Mouse (Mus musculus) lung, embryonic 15.5 days (tissue): ENCODE data around the gene Rnf32. TPM values are rescaled to one million over a fixed set of nuclear protein-coding genes. Genes with fewer than 3 reads are reported as not detected.

ENCODE experiments used
- ATAC-seq: fragments of 200-750 bp; cut with Nextera tagmentation; 2 replicates; pipeline ENCODE4 v1.8.0; 2017; ENCODE audit warnings: moderate number of reproducible peaks, borderline replicate concordance; ENCODE audit not compliant: low FRiP score, low TSS enrichment; ENCODE audit errors: extremely low read depth
- H3K27ac ChIP-seq: fragments of 300-500 bp; sonication (generic); 2 replicates; pipeline ENCODE4 v1.5.1; 2015; ENCODE audit warnings: moderate library complexity, mild to moderate bottlenecking, inconsistent platforms
- H3K27me3 ChIP-seq: fragments of 300-500 bp; sonication (generic); 2 replicates; pipeline ENCODE4 v1.6.1; 2015; ENCODE audit warnings: inconsistent platforms
- H3K36me3 ChIP-seq: fragments of 300-500 bp; sonication (generic); 2 replicates; pipeline ENCODE4 v1.6.1; 2015; ENCODE audit warnings: inconsistent platforms
- H3K4me1 ChIP-seq: fragments of 300-500 bp; sonication (generic); 2 replicates; pipeline ENCODE4 v1.6.1; 2015; ENCODE audit warnings: inconsistent platforms
- H3K4me2 ChIP-seq: fragments of 300-500 bp; sonication (generic); 2 replicates; pipeline ENCODE4 v1.6.1; 2015; ENCODE audit warnings: inconsistent platforms, mild to moderate bottlenecking, moderate library complexity
- H3K4me3 ChIP-seq: fragments of 300-500 bp; sonication (generic); 2 replicates; pipeline ENCODE4 v1.5.1; 2015; ENCODE audit warnings: mild to moderate bottlenecking, inconsistent platforms
- H3K9ac ChIP-seq: fragments of 300-500 bp; sonication (generic); 2 replicates; pipeline ENCODE4 v1.6.1; 2015; ENCODE audit warnings: inconsistent platforms
- H3K9me3 ChIP-seq: fragments of 300-500 bp; sonication (generic); 2 replicates; pipeline ENCODE4 v1.6.1; 2016; ENCODE audit warnings: inconsistent platforms
- WGBS: fragments of 180-500 bp; shearing (Covaris S2); methylation state at CpG from one replicate; pipeline ENCODE4 v1.1.7; 2015; 5-methylcytosine and 5-hydroxymethylcytosine counted together
- polyA plus RNA-seq: library from polyadenylated mRNA; unstranded; fragments of >200 nt; fragmentation: Nextera tagmentation; extraction: Ambion mirVana; gene quantifications from 2 replicates; pipeline ENCODE4 v1.2.1, GENCODE M21; 2015

Rnf32 gene
- polyA plus RNA-seq, 1 experiment from 2014 or later = 5.7 TPM

GRCm38 (mm10) chr5:29205690-29206089, 9.9 kb downstream of the Rnf32 start:
- ATAC-seq = no peak
- WGBS = 59% methylated on average over 5 of the region's 5 CpGs
- H3K4me2 ChIP-seq = no peak overlapping the region

GRCm38 (mm10) chr5:29211980-29212555, 16.3 kb downstream of the Rnf32 start:
- H3K4me2 ChIP-seq = no peak overlapping the region
- H3K27me3 ChIP-seq = no peaks in the 10 kb centered on the region
- no peaks in the 10 kb centered on the region for H3K9me3 ChIP-seq
- 26% methylated on average over 4 of the region's 4 CpGs for WGBS
- no peaks in the 10 kb centered on the region for H3K36me3 ChIP-seq
- H3K9ac ChIP-seq = no peak overlapping the region
- no peak overlapping the region for H3K4me3 ChIP-seq
- no peak overlapping the region for H3K27ac ChIP-seq
- H3K4me1 ChIP-seq = 0 out of 2 replicates have a peak, but pooled peaks cover 3% of the 10 kb centered on the region
- no peak for ATAC-seq

More at GRCm38 (mm10) chr5:29205690-29206089, 9.9 kb downstream of the Rnf32 start:
- no peaks in the 10 kb centered on the region for H3K4me1 ChIP-seq
- no peak overlapping the region for H3K9ac ChIP-seq
- no peak overlapping the region for H3K27ac ChIP-seq
- H3K4me3 ChIP-seq = no peak overlapping the region
- no peaks in the 10 kb centered on the region for H3K36me3 ChIP-seq
- no peaks in the 10 kb centered on the region for H3K9me3 ChIP-seq
- H3K27me3 ChIP-seq = no peaks in the 10 kb centered on the region

GRCm38 (mm10) chr5:29217997-29218396, 22.2 kb downstream of the Rnf32 start:
- ATAC-seq = no peak
- Histone ChIP-seq H3K9me3 (no peaks in the 10 kb centered on the region), H3K4me3 (no peak overlapping the region), H3K36me3 (no peaks in the 10 kb centered on the region), H3K4me1 (no peaks in the 10 kb centered on the region), H3K27me3 (no peaks in the 10 kb centered on the region), H3K9ac (no peak overlapping the region), H3K27ac (no peak overlapping the region), H3K4me2 (no peak overlapping the region)
- 59% methylated on average over 3 of the region's 3 CpGs for WGBS

DNA sequence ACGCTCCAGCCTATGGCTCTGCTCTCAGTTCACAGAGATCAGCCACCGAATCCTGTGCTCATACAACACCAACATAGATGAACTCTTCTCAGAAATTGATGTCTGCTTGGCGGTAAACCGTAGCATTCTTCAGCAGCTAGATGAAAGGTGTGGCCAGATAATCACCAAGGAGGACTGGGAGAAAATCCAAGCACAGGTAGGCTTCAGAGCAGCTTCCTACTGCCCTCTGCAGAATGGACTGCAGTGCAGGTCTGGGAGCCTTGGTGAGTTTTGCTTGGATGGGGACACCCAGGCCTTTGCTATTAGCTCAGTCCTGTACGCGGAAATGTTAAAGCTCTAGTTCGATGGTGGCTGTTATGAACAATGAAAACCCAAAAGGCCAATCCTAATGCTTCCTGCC, 28.3 kb downstream of the Rnf32 start:
- Histone ChIP-seq H3K9ac (no peak overlapping the region), H3K9me3 (no peaks in the 10 kb centered on the region), H3K27ac (no peak overlapping the region), H3K4me1 (no peaks in the 10 kb centered on the region), H3K27me3 (no peaks in the 10 kb centered on the region), H3K4me2 (no peak overlapping the region), H3K36me3 (no peaks in the 10 kb centered on the region), H3K4me3 (no peak overlapping the region)
- 83% methylated on average over 7 of the region's 7 CpGs for WGBS
- ATAC-seq = no peak

DNA sequence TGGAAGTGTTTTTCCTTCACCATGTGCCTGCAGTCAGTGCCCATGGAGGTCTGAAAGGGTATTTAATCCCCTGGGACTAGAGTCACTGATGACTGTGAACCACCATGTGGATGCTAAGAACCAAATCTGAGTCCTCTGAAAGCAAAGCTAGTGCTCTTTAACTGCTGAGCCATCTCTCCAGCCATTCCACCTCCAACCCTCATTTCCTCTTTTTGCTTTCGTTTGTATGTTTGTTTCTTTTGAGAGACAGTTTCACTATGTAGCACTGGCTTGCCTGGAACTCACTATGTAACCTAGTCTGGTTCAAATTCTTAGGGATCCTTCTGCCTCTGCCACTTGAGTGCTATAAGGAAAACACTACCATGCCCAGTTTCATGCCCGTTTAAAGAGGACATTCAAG, 34.7 kb downstream of the Rnf32 start:
- Histone ChIP-seq H3K4me3 (no peak overlapping the region), H3K36me3 (no peaks in the 10 kb centered on the region), H3K9me3 (no peaks in the 10 kb centered on the region), H3K27me3 (no peaks in the 10 kb centered on the region), H3K9ac (no peak overlapping the region), H3K4me2 (no peak overlapping the region), H3K4me1 (no peaks in the 10 kb centered on the region), H3K27ac (no peak overlapping the region)
- 51% methylated on average over 2 of the region's 2 CpGs for WGBS
- ATAC-seq = no peak

DNA sequence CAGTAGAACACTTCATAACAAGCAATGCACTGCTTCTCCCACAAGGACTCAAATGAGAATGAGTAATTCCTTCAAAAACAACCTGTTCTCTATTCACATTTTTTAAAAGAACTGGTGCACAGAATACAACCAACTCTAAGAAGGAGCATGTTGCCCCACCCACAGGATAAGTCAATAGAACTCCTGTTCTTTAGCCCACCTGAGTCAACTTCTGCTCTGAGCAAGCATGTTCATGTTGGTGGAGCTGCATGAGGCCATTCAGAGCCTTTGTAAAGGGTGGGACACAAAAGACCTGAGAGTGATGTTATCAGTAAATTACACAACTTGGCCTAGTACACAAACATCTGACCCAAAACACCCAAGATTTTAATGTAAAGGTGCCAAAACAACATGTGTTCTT, 42.6 kb downstream of the Rnf32 start:
- Histone ChIP-seq H3K4me3 (no peak overlapping the region), H3K27me3 (no peaks in the 10 kb centered on the region), H3K27ac (no peak overlapping the region), H3K4me2 (no peak overlapping the region), H3K4me1 (no peaks in the 10 kb centered on the region), H3K9me3 (no peaks in the 10 kb centered on the region), H3K36me3 (no peaks in the 10 kb centered on the region), H3K9ac (no peak overlapping the region)
- ATAC-seq = no peak

- no peak overlapping the region for H3K9ac ChIP-seq
- H3K27me3 ChIP-seq = no peaks in the 10 kb centered on the region
- no peak overlapping the region for H3K4me3 ChIP-seq
- no peak for ATAC-seq
- WGBS = no CpG with 5 or more reads among the region's 1 CpGs
- no peaks in the 10 kb centered on the region for H3K9me3 ChIP-seq
- H3K4me2 ChIP-seq = no peak overlapping the region
- H3K27ac ChIP-seq = no peak overlapping the region
- H3K4me1 ChIP-seq = no peaks in the 10 kb centered on the region
- H3K36me3 ChIP-seq = no peaks in the 10 kb centered on the region
Measured at GRCm38 (mm10) chr5:29244769-29245168, 49.0 kb downstream of the Rnf32 start.

GRCm38 (mm10) chr5:29250795-29251495, 55.2 kb downstream of the Rnf32 start:
- H3K27me3 ChIP-seq = no peaks in the 10 kb centered on the region
- no peaks in the 10 kb centered on the region for H3K9me3 ChIP-seq
- no peak overlapping the region for H3K4me3 ChIP-seq
- no peaks in the 10 kb centered on the region for H3K36me3 ChIP-seq
- no peak overlapping the region for H3K4me2 ChIP-seq
- WGBS = 55% methylated on average over 8 of the region's 8 CpGs
- H3K27ac ChIP-seq = no peak overlapping the region
- no peak overlapping the region for H3K9ac ChIP-seq
- H3K4me1 ChIP-seq = no peaks in the 10 kb centered on the region
- no peak for ATAC-seq

- Histone ChIP-seq H3K27me3 (no peaks in the 10 kb centered on the region), H3K4me3 (no peak overlapping the region), H3K4me2 (no peak overlapping the region), H3K9ac (no peak overlapping the region), H3K4me1 (no peaks in the 10 kb centered on the region), H3K36me3 (no peaks in the 10 kb centered on the region), H3K27ac (no peak overlapping the region), H3K9me3 (no peaks in the 10 kb centered on the region)
- whole genome bisulfite sequencing = 69% methylated on average over 1 of the region's 1 CpGs
- ATAC-seq = no peak
Measured at GRCm38 (mm10) chr5:29251496-29251873, 55.7 kb downstream of the Rnf32 start.

- 51% methylated on average over 2 of the region's 2 CpGs for WGBS
Measured at GRCm38 (mm10) chr5:29253876-29254275, 58.1 kb downstream of the Rnf32 start.

DNA sequence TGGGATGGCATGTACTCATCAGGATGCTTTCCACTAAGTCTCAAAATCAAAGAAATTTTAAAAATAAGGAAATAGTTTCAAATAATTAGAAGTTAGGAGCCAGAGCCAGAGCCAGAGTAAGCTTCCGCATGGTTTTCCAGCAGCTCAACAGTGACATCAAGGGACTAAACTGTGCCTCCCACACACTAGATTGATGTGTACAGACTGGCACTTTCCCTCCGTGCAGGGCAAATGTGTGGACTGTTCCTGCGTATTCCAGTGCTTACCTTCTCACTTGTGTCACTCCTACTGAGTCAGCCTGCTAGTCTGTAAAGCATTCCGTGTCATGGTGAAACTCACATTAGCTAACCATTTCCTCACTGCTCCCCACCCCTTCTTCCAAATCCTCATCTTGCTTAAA, 75.1 kb downstream of the Rnf32 start:
- 55% methylated on average over 4 of the region's 4 CpGs for WGBS
- Histone ChIP-seq H3K36me3 (no peaks in the 10 kb centered on the region), H3K4me2 (no peak overlapping the region), H3K9ac (no peak overlapping the region), H3K27ac (no peak overlapping the region), H3K27me3 (no peaks in the 10 kb centered on the region), H3K4me3 (no peak overlapping the region), H3K4me1 (no peaks in the 10 kb centered on the region), H3K9me3 (no peaks in the 10 kb centered on the region)
- 0 out of 2 replicates have a peak, but pooled peaks have one; percentile 27 for ATAC-seq

More at GRCm38 (mm10) chr5:29253876-29254275, 58.1 kb downstream of the Rnf32 start:
- no peak overlapping the region for H3K4me2 ChIP-seq
- H3K9ac ChIP-seq = no peak overlapping the region
- no peaks in the 10 kb centered on the region for H3K36me3 ChIP-seq
- ATAC-seq = no peak
- H3K4me3 ChIP-seq = no peak overlapping the region
- no peak overlapping the region for H3K27ac ChIP-seq
- H3K9me3 ChIP-seq = no peaks in the 10 kb centered on the region
- H3K27me3 ChIP-seq = no peaks in the 10 kb centered on the region
- H3K4me1 ChIP-seq = no peaks in the 10 kb centered on the region

DNA sequence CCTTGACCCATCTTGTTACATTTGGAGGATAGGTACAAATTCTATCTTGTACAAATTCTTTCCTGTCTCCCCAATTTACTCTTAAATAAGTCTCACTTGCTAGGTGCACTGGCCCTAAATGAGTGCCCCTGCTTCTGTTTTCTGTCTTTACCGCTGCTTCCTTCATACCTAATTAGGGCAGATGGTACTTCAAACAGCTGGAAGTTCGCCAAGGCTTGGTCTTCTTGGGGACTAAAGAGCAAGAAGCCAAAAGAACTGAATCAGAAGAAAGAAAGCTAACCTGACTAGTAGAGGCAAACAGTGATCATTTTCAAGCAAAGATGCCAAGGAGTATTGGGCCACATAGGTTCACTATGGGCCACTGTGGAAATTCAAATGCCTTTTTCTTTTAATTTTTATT, 77.6 kb downstream of the Rnf32 start:
- no peak overlapping the region for H3K4me3 ChIP-seq
- H3K27me3 ChIP-seq = no peaks in the 10 kb centered on the region
- 71% methylated on average over 2 of the region's 2 CpGs for WGBS
- no peaks in the 10 kb centered on the region for H3K4me1 ChIP-seq
- no peak overlapping the region for H3K9ac ChIP-seq
- ATAC-seq = no peak
- no peaks in the 10 kb centered on the region for H3K36me3 ChIP-seq
- H3K27ac ChIP-seq = no peak overlapping the region
- no peaks in the 10 kb centered on the region for H3K9me3 ChIP-seq
- H3K4me2 ChIP-seq = no peak overlapping the region
